Mouse (Mus musculus): ENCODE results near the gene Grap2. TPM values are rescaled to one million over a fixed set of nuclear protein-coding genes. Genes with fewer than 3 reads are reported as not detected.

Grap2 gene
- total and polyA plus RNA-seq, 3 experiments = 0.62 to 5.1 TPM; not detected in 1

DNA sequence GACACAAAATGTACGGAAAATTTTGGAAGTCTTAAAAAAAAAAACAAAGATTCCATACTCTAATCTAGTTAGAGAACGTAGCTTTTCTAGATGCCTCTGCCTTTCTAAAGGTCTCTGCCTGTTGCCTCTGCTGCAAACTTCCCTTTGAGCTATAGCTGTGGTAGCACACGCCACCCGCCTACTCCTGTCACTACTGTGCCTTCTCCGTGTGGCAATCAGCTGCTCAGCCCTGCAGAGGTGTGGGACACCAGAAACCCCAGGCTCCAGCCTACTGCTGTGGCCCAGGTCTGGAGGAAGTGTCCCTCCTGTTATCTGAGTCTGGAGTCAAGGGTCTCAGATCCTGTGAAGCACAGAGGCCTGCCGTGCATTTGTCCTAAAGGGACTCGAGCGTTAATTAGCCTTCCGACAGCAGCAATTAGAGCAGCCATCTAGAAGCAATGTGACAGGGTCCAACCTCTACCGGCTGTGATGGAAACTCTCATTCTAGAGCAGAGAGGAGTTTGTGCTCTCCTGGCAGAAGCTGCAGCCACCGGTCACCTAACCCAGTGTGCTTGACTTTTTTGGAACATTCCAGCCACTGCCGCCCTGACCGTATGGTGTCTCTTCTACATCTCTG lies 64.5 kb downstream of the Grap2 start:
- Histone ChIP-seq H3K4me1 (ENCODE audit: control insufficient read depth in 1 of 2, insufficient read depth in 2 of 2, low read length in 2 of 2) (no peaks in the 10 kb centered on the region; a peak in 1 of 4 replicates), H3K9me3 (replicated peaks; ENCODE audit: insufficient read depth, low read length) (no peaks in the 10 kb centered on the region), H3K79me2 (ENCODE audit: control insufficient read depth, insufficient read depth, low read length, poor library complexity) (no peaks in the 10 kb centered on the region), H3K27me3 (ENCODE audit: control insufficient read depth in 1 of 2, insufficient read depth in 2 of 2, low read length in 2 of 2) (peaks cover 0 to 3% of the 10 kb centered on the region in 2 experiments; a peak in 1 of 4 replicates), H3K4me3 (ENCODE audit: control insufficient read depth in 1 of 2, insufficient read depth in 1 of 2, low read depth in 2 of 2, low read length in 2 of 2) (no peak overlapping the region), H3K9ac (ENCODE audit: control insufficient read depth, low read depth, low read length, poor library complexity, severe bottlenecking) (no peak overlapping the region), H3K27ac (ENCODE audit: control insufficient read depth, low read depth, low read length) (no peak overlapping the region), H3K36me3 (ENCODE audit: control insufficient read depth in 1 of 2, insufficient read depth in 2 of 2, low read length in 2 of 2) (peaks cover 0 to 2% of the 10 kb centered on the region in 2 experiments; a peak in 2 of 4 replicates)
- DNase-seq (ENCODE audit: low read depth, low spot score) = no peak
- no peak for TF ChIP-seq TCF12 (IDR thresholded peaks at IDR 0.05; ENCODE audit: low read depth, low read length)
- TF ChIP-seq ZKSCAN1 (IDR thresholded peaks at IDR 0.05; ENCODE audit: low read depth, low read length) = no peak
- TF ChIP-seq RAD21 (IDR thresholded peaks at IDR 0.05; ENCODE audit: low read depth, low read length) = no peak
- TF ChIP-seq TAL1 (IDR thresholded peaks at IDR 0.05; ENCODE audit: low read length) = no peak
- no peak for TF ChIP-seq ZNF384 (IDR thresholded peaks at IDR 0.05; ENCODE audit: low read depth, low read length)
- TF ChIP-seq POLR2AphosphoS5 (IDR thresholded peaks at IDR 0.05; ENCODE audit: borderline replicate concordance, low read depth, low read length) = no peak
- TF ChIP-seq POLR2A (IDR thresholded peaks at IDR 0.05; ENCODE audit: control insufficient read depth in 1 of 2, insufficient read depth in 1 of 2, low read depth in 1 of 2, low read length in 2 of 2, poor library complexity in 1 of 2) = no peak
- no peak for TF ChIP-seq ETS1 (IDR thresholded peaks at IDR 0.05; ENCODE audit: low read depth, low read length)

DNA sequence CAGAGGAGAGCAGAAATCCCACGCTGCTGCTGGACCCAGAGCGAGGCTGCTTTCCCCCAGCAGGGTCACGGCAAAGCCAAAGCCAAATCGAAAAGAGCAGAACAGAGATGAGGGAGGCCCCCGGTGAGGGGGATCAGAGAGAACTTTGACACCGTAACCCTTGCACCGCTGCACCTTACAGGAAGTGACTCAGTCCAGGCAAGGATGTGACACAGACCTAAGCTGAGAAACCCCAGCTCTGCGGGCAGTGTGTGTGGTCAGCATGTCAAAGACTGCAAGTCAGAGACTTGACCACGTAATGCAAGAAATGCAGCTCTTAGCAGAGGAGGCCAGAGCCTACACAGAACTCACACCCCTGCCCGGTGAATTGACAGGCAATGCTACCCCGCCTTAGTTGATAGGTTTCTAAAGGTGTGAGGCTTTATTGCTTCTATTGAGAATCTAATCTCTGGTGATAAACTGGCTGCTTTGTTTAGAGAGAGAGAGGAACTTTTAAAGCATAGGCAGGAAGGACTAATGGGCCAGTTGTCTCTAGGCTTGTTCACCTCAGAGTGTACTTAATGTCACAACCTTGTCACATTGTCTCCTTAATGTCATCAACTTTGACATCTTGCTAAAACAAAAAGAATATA lies 66.8 kb downstream of the Grap2 start:
- no peak overlapping the region for H3K27ac ChIP-seq (ENCODE audit: control insufficient read depth, low read depth, low read length)
- H3K79me2 ChIP-seq (ENCODE audit: control insufficient read depth, insufficient read depth, low read length, poor library complexity) = no peaks in the 10 kb centered on the region
- H3K4me3 ChIP-seq (ENCODE audit: control insufficient read depth in 1 of 2, insufficient read depth in 1 of 2, low read depth in 2 of 2, low read length in 2 of 2) = no peak overlapping the region
- H3K9ac ChIP-seq (ENCODE audit: control insufficient read depth, low read depth, low read length, poor library complexity, severe bottlenecking) = no peak overlapping the region
- no peaks in the 10 kb centered on the region for H3K9me3 ChIP-seq (replicated peaks; ENCODE audit: insufficient read depth, low read length)
- TF ChIP-seq JUND (IDR thresholded peaks at IDR 0.05; ENCODE audit: low read depth, low read length) (no peak), SMC3 (IDR thresholded peaks at IDR 0.05; ENCODE audit: low read depth, low read length) (no peak), ELF1 (IDR thresholded peaks at IDR 0.05; ENCODE audit: low read depth, low read length) (no peak)
- H3K4me1 ChIP-seq (ENCODE audit: control insufficient read depth in 1 of 2, insufficient read depth in 2 of 2, low read length in 2 of 2) = no peaks in the 10 kb centered on the region; a peak in 1 of 4 replicates
- H3K27me3 ChIP-seq (ENCODE audit: control insufficient read depth in 1 of 2, insufficient read depth in 2 of 2, low read length in 2 of 2) = peaks cover 0 to 1% of the 10 kb centered on the region in 2 experiments; a peak in 2 of 4 replicates
- DNase-seq (ENCODE audit: low read depth, low spot score) = no peak
- peaks cover 0 to 2% of the 10 kb centered on the region in 2 experiments; a peak in 2 of 4 replicates for H3K36me3 ChIP-seq (ENCODE audit: control insufficient read depth in 1 of 2, insufficient read depth in 2 of 2, low read length in 2 of 2)

DNA sequence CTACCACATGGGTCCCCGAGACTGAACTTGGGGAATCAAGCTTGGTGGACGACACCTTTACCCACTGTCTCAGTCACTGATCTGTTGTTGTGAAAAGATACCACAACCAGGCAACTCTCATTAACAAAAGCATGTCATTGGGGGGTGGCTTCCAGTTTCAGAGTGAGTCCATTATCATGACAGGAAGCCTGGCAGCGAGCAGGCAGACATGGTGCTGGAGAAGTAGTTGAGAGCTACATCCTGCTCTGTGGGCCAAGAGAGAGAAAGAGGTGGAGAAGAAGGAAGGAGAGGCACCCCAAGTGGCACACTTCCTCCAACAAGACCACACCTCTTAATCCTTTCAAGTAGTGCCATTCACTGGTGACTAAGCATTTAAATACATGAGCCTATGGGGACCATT lies 67.5 kb downstream of the Grap2 start:
- H3K27me3 ChIP-seq (ENCODE audit: control insufficient read depth in 1 of 2, insufficient read depth in 2 of 2, low read length in 2 of 2) = peaks cover 0 to 1% of the 10 kb centered on the region in 2 experiments; a peak in 2 of 4 replicates
- TF ChIP-seq MEF2A (IDR thresholded peaks at IDR 0.05; ENCODE audit: extremely low read depth, insufficient replicate concordance, low read depth, low read length, poor library complexity, severe bottlenecking) (no peak), USF1 (IDR thresholded peaks at IDR 0.05; ENCODE audit: low read depth, low read length) (no peak), TAL1 (IDR thresholded peaks at IDR 0.05; ENCODE audit: low read length) (no peak), SMC3 (IDR thresholded peaks at IDR 0.05; ENCODE audit: low read depth, low read length) (no peak), MXI1 (IDR thresholded peaks at IDR 0.05; ENCODE audit: low read depth, low read length) (no peak), RCOR1 (IDR thresholded peaks at IDR 0.05; ENCODE audit: low read depth, low read length) (no peak), ELF1 (IDR thresholded peaks at IDR 0.05; ENCODE audit: low read depth, low read length) (no peak)
- no peaks in the 10 kb centered on the region for H3K9me3 ChIP-seq (replicated peaks; ENCODE audit: insufficient read depth, low read length)
- no peak overlapping the region for H3K9ac ChIP-seq (ENCODE audit: control insufficient read depth, low read depth, low read length, poor library complexity, severe bottlenecking)
- no peak overlapping the region for H3K4me3 ChIP-seq (ENCODE audit: control insufficient read depth in 1 of 2, insufficient read depth in 1 of 2, low read depth in 2 of 2, low read length in 2 of 2)
- H3K27ac ChIP-seq (ENCODE audit: control insufficient read depth, low read depth, low read length) = no peak overlapping the region
- H3K4me1 ChIP-seq (ENCODE audit: control insufficient read depth in 1 of 2, insufficient read depth in 2 of 2, low read length in 2 of 2) = no peaks in the 10 kb centered on the region; a peak in 1 of 4 replicates
- peaks cover 0 to under 1% of the 10 kb centered on the region in 2 experiments; a peak in 2 of 4 replicates for H3K36me3 ChIP-seq (ENCODE audit: control insufficient read depth in 1 of 2, insufficient read depth in 2 of 2, low read length in 2 of 2)
- no peak for DNase-seq (ENCODE audit: low read depth, low spot score)
- no peaks in the 10 kb centered on the region for H3K79me2 ChIP-seq (ENCODE audit: control insufficient read depth, insufficient read depth, low read length, poor library complexity)

Measured in MEL (cell line).